Mouse (Mus musculus) thymus, adult 2 months (tissue): Measurements from ENCODE around the gene Plxna4. TPM values are rescaled to one million over a fixed set of nuclear protein-coding genes. Genes with fewer than 3 reads are reported as not detected.

Experiments used
- DNase-seq: peaks from one replicate; pipeline ENCODE4 v3.0.0; 2021
- H3K27ac ChIP-seq: fragments of 200-500 bp; 2 replicates; pipeline ENCODE4 v1.5.1; 2012; ENCODE audit warnings: low read length, control low read depth; ENCODE audit not compliant: control insufficient read depth, insufficient read depth
- H3K27me3 ChIP-seq: fragments of 200-500 bp; 2 replicates; pipeline ENCODE4 v1.6.1; 2012; ENCODE audit warnings: mild to moderate bottlenecking, low read length, moderate library complexity, mixed read lengths; ENCODE audit not compliant: control insufficient read depth, insufficient read depth
- H3K36me3 ChIP-seq: fragments of 200-500 bp; 2 replicates; pipeline ENCODE4 v1.6.1; 2012; ENCODE audit warnings: mild to moderate bottlenecking, low read length, moderate library complexity; ENCODE audit not compliant: control insufficient read depth, insufficient read depth
- H3K4me1 ChIP-seq: fragments of 200-500 bp; replicated peaks from 2 replicates; pipeline ENCODE4 v1.6.1; 2012; ENCODE audit warnings: low read length; ENCODE audit not compliant: control insufficient read depth, insufficient read depth
- H3K4me3 ChIP-seq: fragments of 200-500 bp; 2 replicates; pipeline ENCODE4 v1.5.1; 2012; ENCODE audit warnings: mild to moderate bottlenecking, low read length, control low read depth, moderate library complexity; ENCODE audit not compliant: control insufficient read depth, insufficient read depth
- CTCF ChIP-seq: fragments of 200-500 bp; IDR thresholded peaks from 2 replicates; pipeline ENCODE4 v1.5.1; 2012; ENCODE audit warnings: mild to moderate bottlenecking, control low read depth, low read length, moderate library complexity, borderline replicate concordance; ENCODE audit not compliant: control insufficient read depth, poor library complexity, insufficient read depth; ENCODE audit errors: extremely low read depth
- POLR2A ChIP-seq: fragments of 200-500 bp; IDR thresholded peaks from 2 replicates; pipeline ENCODE4 v1.6.1; 2012; ENCODE audit warnings: mild to moderate bottlenecking, low read length, control low read depth, moderate library complexity; ENCODE audit not compliant: control insufficient read depth, poor library complexity, insufficient read depth; ENCODE audit errors: extremely low read depth
- WGBS: fragments of 180-500 bp; shearing (Covaris S2); methylation state at CpG from one replicate; pipeline ENCODE4 v1.1.7; 2018; 5-methylcytosine and 5-hydroxymethylcytosine counted together
- polyA plus RNA-seq: library from polyadenylated mRNA; depleted of rRNA; stranded (reverse); fragments of >200 nt; gene quantifications from 2 replicates; pipeline ENCODE4 v1.2.3, GENCODE M21; 2012

Gene Plxna4
- polyA plus RNA-seq, 1 experiment, result 0.66 TPM

- WGBS, result 63% methylated on average over 3 of the region's 3 CpGs
- no peak for DNase-seq
- TF ChIP-seq CTCF (no peak), POLR2A (no peak)
- no peak overlapping the region for H3K4me3 ChIP-seq
- no peaks in the 10 kb centered on the region for H3K27me3 ChIP-seq
- H3K27ac ChIP-seq, result no peak overlapping the region
- no peaks in the 10 kb centered on the region for H3K4me1 ChIP-seq
- no peaks in the 10 kb centered on the region for H3K36me3 ChIP-seq
Measured at GRCm38 (mm10) chr6:32595591-32595990, 7.6 kb upstream of the Plxna4 start.

DNA sequence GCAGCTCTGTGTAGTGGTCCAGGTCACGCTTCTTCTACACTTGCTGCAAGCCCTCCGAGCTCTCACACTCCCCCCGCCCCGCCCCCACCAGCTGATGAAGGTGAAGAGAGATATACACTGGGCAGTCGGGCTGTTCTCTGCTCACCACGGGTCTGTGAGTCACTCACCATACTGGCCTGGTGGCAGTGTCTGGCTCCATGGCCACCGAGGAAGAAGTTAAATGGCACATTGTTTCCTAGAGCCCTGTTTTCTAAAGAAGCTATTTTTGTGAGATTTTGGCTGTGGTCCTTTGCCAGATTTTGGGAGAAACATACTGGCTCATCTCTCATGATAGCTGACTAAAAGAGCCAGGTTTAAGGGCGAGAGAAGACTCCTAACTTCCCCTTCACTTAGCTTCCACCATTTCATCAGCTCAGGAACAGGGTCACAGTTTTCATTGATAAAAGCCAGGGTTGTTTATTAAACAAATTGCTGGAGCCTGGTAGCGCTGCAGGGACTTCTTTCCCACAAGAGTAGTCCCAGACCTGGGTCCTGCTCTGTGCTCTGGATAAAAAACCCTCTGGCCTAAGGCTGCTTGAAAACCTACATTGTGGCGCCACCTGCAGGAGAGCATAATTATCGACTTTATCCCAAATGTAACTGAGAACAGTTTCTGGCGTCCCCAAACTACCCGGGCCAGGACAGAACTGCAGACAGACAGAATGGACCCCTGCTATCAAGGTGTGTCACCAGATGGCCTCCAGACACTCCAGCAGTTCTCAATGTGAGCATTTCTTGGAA lies 3.2 kb upstream of the Plxna4 start:
- Histone ChIP-seq H3K27me3 (peaks cover 6% of the 10 kb centered on the region; the same call in 1 of the 2 replicates), H3K4me1 (0 out of 2 replicates have a peak, but pooled peaks cover 7% of the 10 kb centered on the region), H3K27ac (no peak overlapping the region), H3K4me3 (no peak overlapping the region), H3K36me3 (no peaks in the 10 kb centered on the region)
- WGBS, result 39% methylated on average over 13 of the region's 13 CpGs
- no peak for TF ChIP-seq CTCF
- peak; percentile 52 for DNase-seq

GRCm38 (mm10) chr6:32589632-32590031 lies 1.6 kb upstream of the Plxna4 start:
- no peak overlapping the region for H3K4me3 ChIP-seq
- no peaks in the 10 kb centered on the region for H3K36me3 ChIP-seq
- TF ChIP-seq CTCF (no peak), POLR2A (no peak)
- no peak overlapping the region for H3K27ac ChIP-seq
- H3K4me1 ChIP-seq, result 0 out of 2 replicates have a peak, but pooled peaks cover 7% of the 10 kb centered on the region
- DNase-seq, result no peak
- H3K27me3 ChIP-seq, result peaks cover 6% of the 10 kb centered on the region; the same call in 1 of the 2 replicates
- 75% methylated on average over 4 of the region's 4 CpGs for WGBS

GRCm38 (mm10) chr6:32587136-32588009 lies 619 bp downstream of the Plxna4 start:
- TF ChIP-seq CTCF (no peak), POLR2A (no peak)
- 1% methylated on average over 80 of the region's 82 CpGs for WGBS
- peaks cover 6% of the 10 kb centered on the region; the same call in 1 of the 2 replicates for H3K27me3 ChIP-seq
- H3K36me3 ChIP-seq, result no peaks in the 10 kb centered on the region
- DNase-seq, result no peak
- no peak overlapping the region for H3K27ac ChIP-seq
- 0 out of 2 replicates have a peak overlapping the region, but pooled peaks have one; percentile 17 for H3K4me3 ChIP-seq
- 0 out of 2 replicates have a peak, but pooled peaks cover 7% of the 10 kb centered on the region for H3K4me1 ChIP-seq

GRCm38 (mm10) chr6:32586821-32587135 lies 1.2 kb downstream of the Plxna4 start:
- Histone ChIP-seq H3K27ac (no peak overlapping the region), H3K36me3 (no peaks in the 10 kb centered on the region), H3K4me3 (no peak overlapping the region), H3K27me3 (peaks cover 6% of the 10 kb centered on the region; the same call in 1 of the 2 replicates), H3K4me1 (0 out of 2 replicates have a peak, but pooled peaks cover 7% of the 10 kb centered on the region)
- TF ChIP-seq POLR2A (no peak), CTCF (no peak)
- no peak for DNase-seq
- 7% methylated on average over 13 of the region's 13 CpGs for WGBS

- WGBS, result 3% methylated on average over 13 of the region's 13 CpGs
- Histone ChIP-seq H3K27ac (no peak overlapping the region), H3K4me1 (0 out of 2 replicates have a peak, but pooled peaks cover 7% of the 10 kb centered on the region)
Measured at GRCm38 (mm10) chr6:32586390-32586789, 1.6 kb downstream of the Plxna4 start.

More at GRCm38 (mm10) chr6:32586390-32586789, 1.6 kb downstream of the Plxna4 start:
- no peaks in the 10 kb centered on the region for H3K36me3 ChIP-seq
- H3K4me3 ChIP-seq, result no peak overlapping the region
- no peak for DNase-seq
- TF ChIP-seq POLR2A (no peak), CTCF (no peak)
- H3K27me3 ChIP-seq, result peaks cover 6% of the 10 kb centered on the region; the same call in 1 of the 2 replicates
